Mouse (Mus musculus) hindbrain, embryonic 15.5 days (tissue): Measurements from ENCODE around the gene Angel1. TPM values are rescaled to one million over a fixed set of nuclear protein-coding genes. Genes with fewer than 3 reads are reported as not detected.

ENCODE experiments used
- ATAC-seq: fragments of 200-750 bp; cut with Nextera tagmentation; 2 replicates; pipeline ENCODE4 v1.8.0; 2017; ENCODE audit warnings: low read depth, moderate number of reproducible peaks, moderate TSS enrichment; ENCODE audit not compliant: low FRiP score
- H3K27ac ChIP-seq: fragments of 300-500 bp; sonication (generic); replicated peaks from 2 replicates; pipeline ENCODE4 v1.5.1; 2015; ENCODE audit warnings: mild to moderate bottlenecking, inconsistent platforms
- H3K27me3 ChIP-seq: fragments of 300-500 bp; sonication (generic); 2 replicates; pipeline ENCODE4 v1.6.1; 2015; ENCODE audit warnings: control low read depth, inconsistent platforms
- H3K36me3 ChIP-seq: fragments of 300-500 bp; sonication (generic); 2 replicates; pipeline ENCODE4 v1.6.1; 2015; ENCODE audit warnings: control low read depth, inconsistent platforms
- H3K4me1 ChIP-seq: fragments of 300-500 bp; sonication (generic); replicated peaks from 2 replicates; pipeline ENCODE4 v1.6.1; 2015; ENCODE audit warnings: control low read depth, inconsistent platforms
- H3K4me2 ChIP-seq: fragments of 300-500 bp; sonication (generic); 2 replicates; pipeline ENCODE4 v1.6.1; 2015; ENCODE audit warnings: moderate library complexity, mild to moderate bottlenecking, inconsistent platforms
- H3K4me3 ChIP-seq: fragments of 300-500 bp; sonication (generic); 2 replicates; pipeline ENCODE4 v1.5.1; 2015; ENCODE audit warnings: mild to moderate bottlenecking, inconsistent platforms
- H3K9ac ChIP-seq: fragments of 300-500 bp; sonication (generic); 2 replicates; pipeline ENCODE4 v1.6.1; 2015; ENCODE audit warnings: inconsistent platforms
- H3K9me3 ChIP-seq: fragments of 300-500 bp; sonication (generic); 2 replicates; pipeline ENCODE4 v1.6.1; 2016; ENCODE audit warnings: control low read depth, inconsistent platforms
- WGBS: fragments of 180-500 bp; shearing (Covaris S2); methylation state at CpG from one replicate; pipeline ENCODE4 v1.1.7; 2015; 5-methylcytosine and 5-hydroxymethylcytosine counted together
- polyA plus RNA-seq: library from polyadenylated mRNA; unstranded; fragments of >200 nt; fragmentation: Nextera tagmentation; extraction: Ambion mirVana; gene quantifications from 2 replicates; pipeline ENCODE4 v1.2.1, GENCODE M21; 2015

Angel1 gene
- polyA plus RNA-seq = 11.4 and 12.0 TPM in 2 replicates

GRCm38 (mm10) chr12:86726120-86726640, at the start of gene Angel1:
TSS of gene Angel1 (minus strand) at chr12:86726460.
- Histone ChIP-seq H3K9me3 (no peaks in the 10 kb centered on the region), H3K4me2 (peak within 1 kb of the TSS; percentile 93), H3K27me3 (no peaks in the 10 kb centered on the region), H3K36me3 (no peaks in the 10 kb centered on the region), H3K27ac (peak within 1 kb of the TSS; percentile 80), H3K4me3 (peak within 1 kb of the TSS; percentile 76), H3K4me1 (peaks cover 18% of the 10 kb centered on the region), H3K9ac (peak within 1 kb of the TSS; percentile 58)
- under 1% methylated on average over 44 of the region's 44 CpGs for WGBS
- peak; percentile 99 for ATAC-seq

- no peak overlapping the region for H3K4me2 ChIP-seq
- no peak for ATAC-seq
- H3K27me3 ChIP-seq = no peaks in the 10 kb centered on the region
- H3K4me3 ChIP-seq = no peak overlapping the region
- no peak overlapping the region for H3K27ac ChIP-seq
- no peaks in the 10 kb centered on the region for H3K36me3 ChIP-seq
- H3K9me3 ChIP-seq = no peaks in the 10 kb centered on the region
- WGBS = 76% methylated on average over 7 of the region's 7 CpGs
- no peak overlapping the region for H3K9ac ChIP-seq
- H3K4me1 ChIP-seq = peaks cover 15% of the 10 kb centered on the region
These were observed 49.5 kb upstream of the Angel1 start for GRCm38 (mm10) chr12:86775561-86776280.

DNA sequence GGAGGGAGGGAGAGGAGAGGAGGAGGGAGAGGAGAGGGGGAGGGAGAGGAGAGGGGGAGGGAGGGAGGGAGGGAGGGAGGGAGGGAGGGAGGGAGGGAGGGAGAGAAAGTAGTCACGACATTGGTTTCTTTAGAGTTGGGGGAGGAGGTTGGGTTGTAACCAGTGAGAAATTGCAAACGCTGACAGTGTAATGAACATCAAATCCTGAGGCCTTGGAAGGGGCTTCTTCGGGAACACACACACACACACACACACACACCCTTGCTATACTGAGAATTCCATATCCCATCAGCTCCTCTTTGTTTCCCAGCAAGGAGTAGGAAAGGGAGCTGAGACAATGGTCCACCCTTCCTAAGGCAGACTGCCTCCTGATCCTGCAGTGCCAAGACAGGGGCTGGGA, 46.3 kb upstream of the Angel1 start:
- no peaks in the 10 kb centered on the region for H3K27me3 ChIP-seq
- H3K4me1 ChIP-seq = peaks cover 26% of the 10 kb centered on the region
- ATAC-seq = peak; percentile 28; the same call in 1 of the 2 replicates
- no peak overlapping the region for H3K9ac ChIP-seq
- peak overlapping the region; percentile 73; the same call in 1 of the 2 replicates for H3K27ac ChIP-seq
- no peak overlapping the region for H3K4me3 ChIP-seq
- H3K36me3 ChIP-seq = no peaks in the 10 kb centered on the region
- H3K9me3 ChIP-seq = no peaks in the 10 kb centered on the region
- no peak overlapping the region for H3K4me2 ChIP-seq
- WGBS = 34% methylated on average over 3 of the region's 3 CpGs

- Histone ChIP-seq H3K36me3 (no peaks in the 10 kb centered on the region), H3K4me3 (no peak overlapping the region), H3K4me2 (peak overlapping the region; percentile 28), H3K9ac (no peak overlapping the region), H3K4me1 (peaks cover 26% of the 10 kb centered on the region), H3K9me3 (no peaks in the 10 kb centered on the region), H3K27ac (peak overlapping the region; percentile 66; the same call in 1 of the 2 replicates), H3K27me3 (no peaks in the 10 kb centered on the region)
- peak; percentile 75 for ATAC-seq
- 11% methylated on average over 12 of the region's 12 CpGs for WGBS
These were observed 45.7 kb upstream of the Angel1 start for GRCm38 (mm10) chr12:86771823-86772427.

GRCm38 (mm10) chr12:86770927-86771326, 44.7 kb upstream of the Angel1 start:
- Histone ChIP-seq H3K36me3 (no peaks in the 10 kb centered on the region), H3K4me3 (no peak overlapping the region), H3K9ac (no peak overlapping the region), H3K4me1 (peaks cover 26% of the 10 kb centered on the region), H3K27me3 (no peaks in the 10 kb centered on the region), H3K27ac (0 out of 2 replicates have a peak overlapping the region, but pooled peaks have one; percentile 17), H3K4me2 (no peak overlapping the region), H3K9me3 (no peaks in the 10 kb centered on the region)
- no peak for ATAC-seq
- WGBS = 7% methylated on average over 3 of the region's 3 CpGs

DNA sequence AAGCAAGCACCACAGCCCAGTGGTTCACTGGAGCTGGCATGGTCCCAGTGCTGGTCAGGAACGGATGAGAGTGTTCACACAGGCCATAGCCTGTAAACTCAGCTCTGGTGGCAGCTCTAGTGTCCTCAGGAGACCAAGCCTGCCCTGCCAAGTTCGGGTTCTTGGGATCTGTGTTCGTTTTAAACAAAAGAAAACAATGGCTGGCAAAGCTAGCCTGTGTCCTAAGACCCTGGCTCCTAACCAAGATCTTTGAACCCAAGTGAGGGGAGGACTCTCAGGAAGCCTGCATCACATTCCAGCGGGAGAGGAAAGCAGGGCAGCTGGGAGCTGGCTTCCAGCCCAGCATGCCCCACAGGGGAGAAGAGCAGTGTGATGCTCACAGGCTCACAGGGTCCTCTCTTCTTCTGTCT, 44.0 kb upstream of the Angel1 start:
- 20% methylated on average over 4 of the region's 4 CpGs for WGBS
- no peak overlapping the region for H3K9ac ChIP-seq
- peaks cover 26% of the 10 kb centered on the region for H3K4me1 ChIP-seq
- no peak overlapping the region for H3K4me2 ChIP-seq
- peak; percentile 21; the same call in 1 of the 2 replicates for ATAC-seq
- peak overlapping the region; percentile 62 for H3K27ac ChIP-seq
- H3K9me3 ChIP-seq = no peaks in the 10 kb centered on the region
- no peak overlapping the region for H3K4me3 ChIP-seq
- no peaks in the 10 kb centered on the region for H3K27me3 ChIP-seq
- H3K36me3 ChIP-seq = no peaks in the 10 kb centered on the region

GRCm38 (mm10) chr12:86769819-86770218, 43.6 kb upstream of the Angel1 start:
- Histone ChIP-seq H3K9me3 (no peaks in the 10 kb centered on the region), H3K4me3 (no peak overlapping the region), H3K9ac (no peak overlapping the region), H3K36me3 (no peaks in the 10 kb centered on the region), H3K27ac (peak overlapping the region; percentile 62), H3K4me2 (no peak overlapping the region), H3K4me1 (peaks cover 26% of the 10 kb centered on the region), H3K27me3 (no peaks in the 10 kb centered on the region)
- ATAC-seq = no peak

GRCm38 (mm10) chr12:86768986-86769580, 42.8 kb upstream of the Angel1 start:
- ATAC-seq = no peak
- no peaks in the 10 kb centered on the region for H3K27me3 ChIP-seq
- no peak overlapping the region for H3K27ac ChIP-seq
- H3K4me1 ChIP-seq = peaks cover 26% of the 10 kb centered on the region
- no peaks in the 10 kb centered on the region for H3K9me3 ChIP-seq
- no peak overlapping the region for H3K4me2 ChIP-seq
- no peak overlapping the region for H3K9ac ChIP-seq
- WGBS = 35% methylated on average over 4 of the region's 4 CpGs
- H3K36me3 ChIP-seq = no peaks in the 10 kb centered on the region
- H3K4me3 ChIP-seq = no peak overlapping the region

DNA sequence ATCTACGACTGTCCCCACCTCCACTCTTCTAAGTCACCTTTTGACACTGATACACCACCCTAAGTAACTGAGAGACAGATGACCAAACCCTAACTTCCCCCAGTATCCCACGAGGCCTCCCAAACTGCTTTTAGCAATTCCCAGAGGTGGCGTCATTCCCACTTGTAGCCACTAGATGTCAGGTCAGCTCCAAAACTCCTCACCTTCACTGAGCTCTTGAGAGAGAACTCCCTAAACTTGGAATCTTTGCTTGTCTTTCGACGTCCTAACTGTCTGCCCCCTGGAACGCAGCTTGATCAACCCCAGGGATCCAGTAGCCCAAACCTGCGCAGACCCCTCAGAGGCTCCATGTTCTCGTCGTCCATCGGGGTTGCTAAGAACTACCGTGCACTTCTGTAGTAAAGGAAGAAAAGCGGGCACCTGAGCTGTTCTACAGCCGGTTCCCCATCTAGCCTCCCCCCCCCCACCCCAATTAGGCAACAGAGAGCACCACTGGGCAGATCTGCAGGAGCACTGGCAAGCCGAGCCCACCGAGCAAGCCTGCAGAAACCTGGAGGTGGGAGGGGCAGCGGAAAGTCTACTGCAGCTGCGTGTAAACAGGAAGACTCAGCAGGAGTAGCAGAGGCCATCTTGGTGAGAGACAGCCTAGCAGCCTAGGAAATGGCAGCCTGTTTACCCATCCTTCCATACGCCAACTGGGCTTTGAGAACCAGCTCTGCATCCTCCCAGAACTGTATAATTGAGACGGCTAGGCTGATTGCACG, 41.8 kb upstream of the Angel1 start:
- no peaks in the 10 kb centered on the region for H3K27me3 ChIP-seq
- 38% methylated on average over 20 of the region's 20 CpGs for WGBS
- no peak overlapping the region for H3K4me2 ChIP-seq
- no peak overlapping the region for H3K4me3 ChIP-seq
- ATAC-seq = no peak
- no peaks in the 10 kb centered on the region for H3K36me3 ChIP-seq
- no peak overlapping the region for H3K9ac ChIP-seq
- H3K9me3 ChIP-seq = no peaks in the 10 kb centered on the region
- H3K4me1 ChIP-seq = peaks cover 26% of the 10 kb centered on the region
- H3K27ac ChIP-seq = no peak overlapping the region

DNA sequence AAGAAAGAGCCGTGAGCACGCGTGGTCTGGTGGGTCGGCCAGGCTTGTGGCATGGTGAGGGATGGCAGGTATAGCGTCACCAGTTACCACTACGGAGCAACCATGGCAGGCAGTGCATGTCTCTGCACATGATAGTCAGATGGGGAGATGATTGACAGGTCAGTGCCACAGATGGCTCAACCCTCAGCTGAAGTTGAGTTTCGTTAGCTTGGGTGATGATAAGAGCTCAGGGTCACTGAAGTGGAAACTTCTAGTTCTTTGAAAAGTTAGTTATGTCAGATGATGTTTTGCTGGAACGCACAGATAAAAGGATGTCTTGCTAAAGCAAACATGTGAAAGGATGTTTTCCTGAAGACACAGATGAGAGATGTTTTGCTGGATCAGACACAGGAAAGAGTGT, 40.2 kb upstream of the Angel1 start:
- H3K4me3 ChIP-seq = no peak overlapping the region
- WGBS = 92% methylated on average over 8 of the region's 8 CpGs
- no peak for ATAC-seq

GRCm38 (mm10) chr12:86764060-86764459, 37.8 kb upstream of the Angel1 start:
- Histone ChIP-seq H3K27me3 (no peaks in the 10 kb centered on the region), H3K4me3 (no peak overlapping the region), H3K9ac (no peak overlapping the region), H3K4me2 (no peak overlapping the region), H3K36me3 (no peaks in the 10 kb centered on the region), H3K4me1 (peaks cover under 1% of the 10 kb centered on the region; the same call in 1 of the 2 replicates), H3K9me3 (no peaks in the 10 kb centered on the region), H3K27ac (no peak overlapping the region)
- WGBS = 83% methylated on average over 6 of the region's 6 CpGs
- no peak for ATAC-seq

More for the DNA sequence above, 40.2 kb upstream of the Angel1 start:
- no peaks in the 10 kb centered on the region for H3K36me3 ChIP-seq
- H3K9me3 ChIP-seq = no peaks in the 10 kb centered on the region
- no peak overlapping the region for H3K27ac ChIP-seq
- H3K9ac ChIP-seq = no peak overlapping the region
- no peaks in the 10 kb centered on the region for H3K27me3 ChIP-seq
- H3K4me1 ChIP-seq = peaks cover 18% of the 10 kb centered on the region
- no peak overlapping the region for H3K4me2 ChIP-seq
